Mouse (Mus musculus) yolk sac, embryonic 10.5 days (tissue): ENCODE measurements around the gene Rnf181.

Source experiments
- DNase-seq: peaks from one replicate; pipeline ENCODE4 v3.0.0-alpha.2; 2017; ENCODE audit warnings: low spot score

Gene Rnf181

GRCm38 (mm10) chr6:72383952-72384351 is 17.2 kb upstream of the Rnf181 start:
- DNase-seq, result no peak

- no peak for DNase-seq
Measured at GRCm38 (mm10) chr6:72383142-72383820, 16.5 kb upstream of the Rnf181 start.

- no peak for DNase-seq
Measured at GRCm38 (mm10) chr6:72382494-72382893, 15.7 kb upstream of the Rnf181 start.

GRCm38 (mm10) chr6:72380131-72380770 is 13.5 kb upstream of the Rnf181 start, which contains the start of gene Vamp5:
TSS of gene Vamp5 (minus strand) at chr6:72380468.
- DNase-seq, result peak; percentile 51

GRCm38 (mm10) chr6:72379377-72380130 is 12.8 kb upstream of the Rnf181 start:
- DNase-seq, result no peak

- no peak for DNase-seq
Measured at GRCm38 (mm10) chr6:72378510-72379234, 11.9 kb upstream of the Rnf181 start.

GRCm38 (mm10) chr6:72374820-72375563 is 8.2 kb upstream of the Rnf181 start:
- no peak for DNase-seq

GRCm38 (mm10) chr6:72374206-72374605 is 7.5 kb upstream of the Rnf181 start:
- DNase-seq, result no peak

- no peak for DNase-seq
Measured at GRCm38 (mm10) chr6:72373184-72373583, 6.4 kb upstream of the Rnf181 start.

- no peak for DNase-seq
Measured at GRCm38 (mm10) chr6:72371571-72371970, 4.8 kb upstream of the Rnf181 start.

- DNase-seq, result no peak
Measured at GRCm38 (mm10) chr6:72371147-72371546, 4.4 kb upstream of the Rnf181 start.

- DNase-seq, result no peak
Measured at GRCm38 (mm10) chr6:72370091-72370490, 3.3 kb upstream of the Rnf181 start.

GRCm38 (mm10) chr6:72369557-72369956 is 2.8 kb upstream of the Rnf181 start:
- no peak for DNase-seq

- DNase-seq, result no peak
Measured at GRCm38 (mm10) chr6:72367460-72367974, 761 bp upstream of the Rnf181 start.

GRCm38 (mm10) chr6:72366304-72366703 is 452 bp downstream of the Rnf181 start:
- DNase-seq, result no peak

- DNase-seq, result no peak
Measured at GRCm38 (mm10) chr6:72364985-72365384, 1.8 kb downstream of the Rnf181 start.

- no peak for DNase-seq
Measured at GRCm38 (mm10) chr6:72364009-72364408, 2.7 kb downstream of the Rnf181 start.

GRCm38 (mm10) chr6:72362132-72363028 is 4.4 kb downstream of the Rnf181 start:
- peak; percentile 97 for DNase-seq

- no peak for DNase-seq
Measured at GRCm38 (mm10) chr6:72361121-72361551, 5.6 kb downstream of the Rnf181 start.

GRCm38 (mm10) chr6:72360599-72360935 is 6.2 kb downstream of the Rnf181 start:
- DNase-seq, result peak; percentile 82
